Mouse (Mus musculus) brain, embryonic 14.5 days (tissue): ENCODE measurements at regions not wholly inside any gene's neighbourhood (a gene's known extent, or its start where the extent isn't known, plus 50 kb on each side); places are given as distances from the start of the nearest gene placed in this dataset.

Source experiments
- CTCF ChIP-seq: fragments of 200-500 bp; IDR thresholded peaks from 2 replicates; pipeline ENCODE4 v1.5.1; 2012; ENCODE audit warnings: inconsistent platforms, mild to moderate bottlenecking, moderate library complexity, borderline replicate concordance; ENCODE audit not compliant: insufficient read depth, insufficient read length; ENCODE audit errors: extremely low read depth
- POLR2A ChIP-seq: fragments of 200-500 bp; IDR thresholded peaks from 2 replicates; pipeline ENCODE4 v1.6.1; 2012; ENCODE audit warnings: mild to moderate bottlenecking, inconsistent platforms, borderline replicate concordance; ENCODE audit not compliant: poor library complexity, insufficient read depth, insufficient read length, severe bottlenecking; ENCODE audit errors: extremely low read depth

GRCm38 (mm10) chr8:26804089-26804488 is 173.0 kb upstream of the Zfp703 start:
- TF ChIP-seq CTCF, result no peak
- no peak for TF ChIP-seq POLR2A
